Mouse (Mus musculus): ENCODE results near the gene Supv3l1.
"Not testable (repeated sequence)": the region's sequence is repeated elsewhere in the genome, so short reads cannot be mapped to it uniquely, and the experiment has no call there.

Gene Supv3l1

DNA sequence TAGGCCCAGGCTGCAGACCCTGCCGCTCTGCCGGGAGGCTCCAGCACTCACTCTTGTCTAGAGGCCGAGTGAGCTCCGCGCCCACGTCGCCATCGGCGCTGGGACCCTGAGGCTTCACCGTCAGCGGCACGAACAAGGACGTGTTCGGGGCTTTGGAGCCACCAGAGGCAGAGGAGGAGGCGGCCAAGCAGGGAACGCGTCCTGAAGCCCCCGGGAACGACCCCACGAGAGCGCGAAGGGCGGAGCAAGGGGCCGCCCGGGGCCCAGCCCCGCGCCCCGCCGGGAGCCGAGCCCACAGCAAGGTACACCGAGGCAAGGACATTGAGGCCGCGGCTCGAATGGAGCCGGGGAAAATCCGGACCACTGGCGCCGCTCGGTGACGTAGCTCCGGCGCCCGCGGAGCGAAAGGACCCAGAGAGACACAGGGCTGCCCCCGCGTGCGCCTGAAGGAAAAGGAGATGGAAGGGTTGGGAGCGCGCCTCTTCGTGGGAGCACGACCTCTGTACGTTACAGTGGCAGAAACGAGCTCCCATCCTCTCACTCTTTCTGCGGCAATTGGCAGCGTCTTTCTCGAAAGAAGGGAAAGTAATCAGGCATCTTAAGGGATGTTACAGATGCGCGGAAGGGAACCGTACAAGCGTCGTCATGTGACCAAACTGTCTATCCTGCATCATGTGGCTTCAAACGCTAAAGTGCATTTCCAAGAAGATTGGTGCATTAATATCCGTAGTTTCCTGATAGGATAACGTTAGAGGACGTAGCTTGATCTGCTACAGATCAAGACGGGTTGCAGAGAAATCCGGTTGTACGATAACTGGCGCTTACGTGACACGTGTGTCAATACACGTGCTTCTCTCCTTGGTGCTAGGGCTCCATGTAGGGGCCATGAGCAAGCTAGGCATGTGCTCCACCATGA lies at the start of gene Supv3l1, which contains the start of gene 4930507D05Rik:
TSS of gene Supv3l1 (minus strand) at position 375 of the 916 bp plus-strand sequence.
TSS of gene 4930507D05Rik (plus strand) at position 126 of the 916 bp plus-strand sequence.
- in situ Hi-C loops (cut with MboI), result no loop called here

DNA sequence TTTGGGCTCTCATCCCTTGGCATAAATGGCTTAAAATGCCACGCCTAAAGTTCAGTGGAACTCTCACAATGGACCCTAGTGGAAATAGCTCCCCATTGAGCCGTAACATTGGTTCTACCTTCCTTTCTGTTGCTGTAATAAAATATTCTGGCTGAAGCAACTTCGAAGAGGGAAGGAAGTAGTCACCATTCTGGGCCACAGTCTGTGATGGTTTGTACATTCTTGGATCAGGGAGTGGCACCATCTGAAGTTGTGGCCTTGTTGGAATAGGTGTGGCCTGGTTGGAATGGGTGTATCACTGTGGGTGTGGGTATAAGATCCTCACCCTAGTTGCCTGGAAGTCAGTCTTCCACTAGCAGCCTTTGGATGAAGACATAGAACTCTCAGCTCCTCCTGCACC lies 42.1 kb upstream of the Supv3l1 start:
- in situ Hi-C loops (cut with MboI), result not testable (repeated sequence)

DNA sequence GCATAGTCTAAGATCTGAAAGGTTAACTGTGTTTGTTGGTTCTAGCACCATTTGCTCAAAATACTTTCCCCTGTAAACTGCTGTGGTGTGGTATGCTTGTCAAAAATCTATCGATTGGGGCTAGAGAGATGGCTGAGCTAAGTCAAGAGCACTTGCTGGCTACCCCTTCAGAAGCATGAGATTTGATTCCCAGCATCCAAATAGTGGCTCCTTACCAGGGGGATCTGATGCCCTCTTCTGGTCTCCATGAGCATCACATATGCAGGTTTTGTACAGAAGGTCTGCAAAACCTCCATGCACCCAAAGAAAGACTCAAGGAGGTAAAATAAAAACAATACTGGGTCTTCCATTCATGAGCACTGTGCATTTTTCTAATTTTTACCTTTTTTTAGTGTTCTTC lies 38.7 kb upstream of the Supv3l1 start:
- in situ Hi-C loops (cut with MboI), result no loop called here

DNA sequence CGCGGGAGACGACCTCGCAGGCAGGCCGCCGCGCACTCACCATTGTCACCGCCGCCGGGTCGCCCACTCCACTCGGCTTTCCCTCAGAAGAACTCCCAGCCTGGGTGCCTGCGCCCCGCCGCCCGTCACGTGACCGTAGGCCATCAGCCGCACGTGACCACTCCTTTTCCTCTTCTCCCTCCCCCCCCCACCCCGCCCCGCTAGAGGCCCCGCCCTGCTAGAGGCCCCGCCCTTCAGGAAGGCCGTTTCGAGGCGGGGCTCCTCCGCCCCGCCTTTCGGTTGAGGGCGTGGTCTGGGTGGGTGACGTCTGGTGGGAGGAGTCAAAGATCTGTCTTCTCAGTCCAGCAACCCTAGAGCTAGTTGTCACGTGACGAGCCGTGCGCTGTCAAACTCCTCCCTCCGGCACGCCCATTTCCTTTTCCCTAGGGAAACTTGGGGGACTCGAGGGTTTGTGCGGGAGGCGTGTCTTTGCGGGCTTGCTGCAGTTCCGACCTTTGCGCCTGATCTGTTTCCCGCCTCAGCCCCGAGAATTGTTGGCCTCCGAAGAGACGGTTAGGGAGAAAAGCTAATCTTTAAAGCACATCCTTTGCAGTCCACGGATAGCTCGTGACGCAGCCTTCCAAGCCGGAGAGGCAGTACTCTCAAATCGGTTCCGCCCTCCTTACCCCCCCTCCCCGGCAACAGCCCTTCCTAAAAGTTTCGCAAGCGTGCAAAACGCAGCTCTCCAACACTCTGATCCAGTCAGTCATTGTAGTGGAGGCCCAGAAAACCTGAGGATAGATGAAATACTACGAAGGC lies 37.3 kb upstream of the Supv3l1 start, which contains the start of gene Vps26a:
TSS of gene Vps26a (minus strand) at position 188 of the 798 bp plus-strand sequence.
- in situ Hi-C loops (cut with MboI), result no loop called here

DNA sequence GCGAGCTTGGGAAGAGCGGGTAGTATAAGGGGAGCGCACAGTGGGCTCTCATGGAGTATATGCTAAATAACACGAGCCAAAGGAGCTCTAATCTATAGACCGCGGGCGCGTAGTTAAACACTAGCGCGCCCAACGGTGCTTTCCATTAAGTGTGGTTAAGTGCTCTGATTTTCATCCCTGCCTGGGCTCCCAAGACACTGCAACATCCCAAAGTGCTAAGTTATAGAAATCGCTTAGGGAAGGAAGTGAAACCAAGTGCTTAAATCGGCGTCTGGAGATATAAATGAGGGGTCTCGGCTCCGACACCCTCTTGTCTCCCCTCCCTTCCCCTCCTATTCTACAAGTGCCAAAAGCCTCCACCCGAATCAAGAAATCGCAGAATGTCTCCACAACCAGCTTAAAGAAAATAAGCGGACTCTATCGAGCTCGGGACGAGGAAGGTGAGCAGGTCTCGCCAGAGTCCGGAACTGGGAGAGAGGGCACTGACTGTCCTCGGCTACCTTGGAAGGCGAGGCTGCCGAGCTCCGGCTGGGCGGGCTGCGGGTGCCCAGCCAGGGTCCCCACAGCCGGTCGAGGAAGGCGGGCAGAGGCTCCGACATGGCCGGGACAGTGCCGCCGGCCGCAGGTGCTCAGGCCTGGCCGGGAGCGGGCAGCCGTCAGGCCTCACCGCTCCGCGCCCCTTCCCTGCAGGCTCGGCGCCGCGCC lies 36.5 kb upstream of the Supv3l1 start:
- in situ Hi-C loops (cut with MboI), result no loop called here

DNA sequence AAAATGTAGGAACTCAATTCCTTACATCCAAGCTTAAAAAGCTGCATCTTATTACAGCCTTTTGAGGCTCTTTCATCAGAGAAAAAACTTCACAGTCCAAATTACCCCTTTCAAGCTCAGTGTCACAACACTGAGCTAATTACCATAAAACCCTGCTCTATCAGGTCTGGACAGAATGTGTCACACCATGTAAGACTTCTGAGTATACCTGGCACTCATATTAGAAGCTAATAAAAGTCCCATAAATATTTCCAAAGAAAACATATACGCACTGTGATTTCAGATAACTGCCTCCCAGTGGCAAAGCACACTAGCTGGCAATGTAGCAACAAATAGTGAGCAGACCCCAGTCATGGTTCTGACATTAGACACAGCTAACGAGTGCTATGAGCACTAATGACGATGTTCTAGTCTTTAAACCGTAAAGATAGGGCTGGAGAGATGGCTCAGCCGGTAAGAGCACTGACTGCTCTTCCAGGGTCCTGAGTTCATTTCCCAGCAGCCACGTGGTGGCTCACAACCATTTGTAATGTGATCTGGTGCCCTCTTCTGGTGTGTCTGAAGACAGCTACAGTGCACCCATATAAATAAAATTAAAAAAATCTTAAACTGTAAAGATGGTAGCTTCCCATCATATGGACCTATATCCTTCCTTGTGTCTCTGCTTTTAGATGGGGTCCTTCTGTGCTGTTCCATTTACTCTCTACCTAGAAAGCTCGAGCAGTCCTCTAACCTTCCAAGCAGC lies 31.7 kb upstream of the Supv3l1 start:
- in situ Hi-C loops (cut with MboI), result no loop called here

DNA sequence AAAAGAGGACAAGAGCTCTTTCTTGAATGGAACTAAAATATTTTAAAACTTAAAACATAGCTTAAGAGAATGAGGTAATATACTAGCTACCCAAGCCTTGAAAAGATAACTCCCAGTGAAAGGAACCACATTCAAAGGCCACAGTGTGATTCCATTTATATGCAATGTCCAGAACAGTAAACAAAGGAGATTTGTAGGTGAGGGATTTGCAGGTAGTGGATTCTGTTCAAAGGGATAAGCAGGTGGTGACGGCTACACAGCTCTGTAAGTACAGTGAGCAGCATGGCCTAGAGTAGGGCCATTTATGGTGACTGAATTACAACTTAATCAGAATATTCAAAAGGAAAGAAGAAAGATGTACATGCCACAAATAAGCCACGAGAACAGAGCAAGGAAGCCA lies 27.4 kb upstream of the Supv3l1 start:
- in situ Hi-C loops (cut with MboI), result no loop called here

DNA sequence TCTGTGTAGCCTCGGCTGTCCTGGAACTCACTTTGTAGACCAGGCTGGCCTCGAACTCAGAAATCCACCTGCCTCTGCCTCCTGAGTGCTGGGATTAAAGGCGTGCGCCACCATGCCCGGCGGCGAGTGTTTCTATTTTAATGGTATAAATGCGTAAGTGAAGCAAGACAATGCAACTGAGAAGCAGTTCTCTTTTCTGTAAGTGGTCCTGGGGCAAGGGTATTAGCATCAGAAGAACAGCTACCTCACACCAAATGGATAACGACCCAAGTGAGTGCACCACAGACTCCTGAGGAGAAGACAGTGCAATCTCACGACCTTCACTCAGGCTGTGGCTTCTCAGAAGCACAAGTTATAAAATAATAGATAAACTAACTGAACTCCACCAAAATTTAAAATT lies 25.4 kb upstream of the Supv3l1 start:
- in situ Hi-C loops (cut with MboI), result no loop called here

DNA sequence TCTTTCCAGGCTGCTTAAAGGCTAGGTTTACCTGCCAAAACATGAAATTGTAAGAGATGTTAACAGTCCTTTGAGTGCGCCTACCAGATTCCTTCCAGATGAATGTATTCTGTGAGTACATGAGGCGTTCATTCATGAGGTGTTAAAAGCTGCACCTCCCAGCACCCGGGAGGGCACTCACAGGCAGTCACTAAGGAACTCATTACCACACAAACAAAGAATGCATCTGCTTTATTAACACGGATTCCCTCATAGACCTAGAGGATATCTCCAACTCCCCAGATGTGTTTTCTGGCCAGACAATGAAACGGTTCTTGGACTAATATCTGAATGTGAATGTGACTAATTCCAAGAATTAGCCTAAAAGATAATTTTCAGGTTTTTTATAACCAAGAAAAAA lies 21.6 kb upstream of the Supv3l1 start:
- in situ Hi-C loops (cut with MboI), result no loop called here

DNA sequence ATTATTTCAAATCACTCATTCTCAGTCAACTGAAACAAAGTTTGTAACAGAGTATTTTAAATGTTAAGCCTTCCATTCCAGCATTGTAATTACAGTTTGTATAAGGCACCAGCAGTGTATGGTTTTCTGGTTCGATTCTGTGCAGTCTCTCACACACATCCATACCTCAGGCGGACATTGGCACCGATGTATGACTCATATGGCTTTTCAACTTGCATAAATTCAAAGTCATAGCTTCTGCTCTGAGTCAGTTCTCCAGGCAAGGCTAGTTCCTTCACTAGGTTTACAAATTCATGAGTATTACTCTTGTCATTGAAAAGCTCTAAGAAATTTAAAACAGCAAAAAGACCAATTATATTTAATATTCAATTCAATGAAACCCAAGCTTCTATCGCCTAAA lies 20.2 kb upstream of the Supv3l1 start:
- in situ Hi-C loops (cut with MboI), result no loop called here

DNA sequence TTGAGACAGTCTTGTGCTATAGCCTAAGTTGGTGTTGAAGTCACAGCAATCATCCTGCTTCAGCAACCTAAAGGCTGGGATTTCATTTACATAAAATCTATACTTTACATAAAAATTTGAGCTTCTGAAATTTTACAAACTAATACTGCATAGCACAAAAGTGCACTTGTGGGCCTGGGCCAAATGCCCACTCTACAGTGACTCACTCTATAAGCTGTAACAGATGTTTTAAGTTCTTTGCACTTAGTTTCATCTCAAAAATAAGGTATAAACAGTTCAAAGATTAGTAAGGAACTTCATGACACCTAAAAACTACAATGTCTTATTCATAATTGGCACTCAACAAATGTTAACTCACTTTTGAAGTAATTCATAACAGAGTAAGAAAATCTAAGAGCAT lies 11.8 kb upstream of the Supv3l1 start:
- in situ Hi-C loops (cut with MboI), result no loop called here

DNA sequence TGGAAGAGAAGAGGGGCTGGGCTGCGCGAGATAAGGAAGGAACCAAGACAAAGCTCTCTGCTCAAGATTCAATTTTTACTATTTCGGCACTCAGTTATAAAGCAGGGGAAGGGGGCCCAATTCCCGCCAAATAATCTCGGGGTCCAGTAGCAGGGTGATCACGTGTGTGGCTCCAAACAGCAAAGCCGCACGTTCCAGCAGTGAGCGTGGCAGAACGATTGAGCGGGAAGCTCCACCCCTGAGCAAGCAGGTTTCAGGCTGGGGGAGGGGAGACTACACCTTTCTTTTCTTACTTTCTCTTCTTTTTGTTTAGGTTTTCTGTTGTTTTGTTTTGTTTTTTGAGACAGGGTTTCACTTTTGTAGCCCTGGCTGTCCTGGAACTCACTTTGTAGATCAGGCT lies 2.5 kb upstream of the Supv3l1 start:
- in situ Hi-C loops (cut with MboI), result not testable (repeated sequence)

DNA sequence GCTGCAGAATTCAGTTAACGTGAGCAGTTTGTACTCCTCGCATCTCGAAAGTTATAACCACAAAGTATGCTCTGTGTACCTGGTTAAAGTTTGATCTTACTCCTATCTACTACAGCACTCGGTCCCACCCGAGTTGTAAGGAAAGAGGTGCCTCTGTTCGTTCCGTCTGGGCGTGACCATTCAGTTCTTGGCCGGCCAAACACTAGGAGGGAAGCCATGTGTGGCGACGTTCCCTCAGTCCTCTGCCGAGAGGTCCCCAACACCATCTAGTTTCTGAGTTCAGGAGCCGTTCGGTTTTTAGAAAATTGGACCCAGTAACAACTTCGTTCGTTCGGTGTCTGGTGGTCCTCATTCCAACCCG lies 722 bp upstream of the Supv3l1 start:
- in situ Hi-C loops (cut with MboI), result no loop called here

DNA sequence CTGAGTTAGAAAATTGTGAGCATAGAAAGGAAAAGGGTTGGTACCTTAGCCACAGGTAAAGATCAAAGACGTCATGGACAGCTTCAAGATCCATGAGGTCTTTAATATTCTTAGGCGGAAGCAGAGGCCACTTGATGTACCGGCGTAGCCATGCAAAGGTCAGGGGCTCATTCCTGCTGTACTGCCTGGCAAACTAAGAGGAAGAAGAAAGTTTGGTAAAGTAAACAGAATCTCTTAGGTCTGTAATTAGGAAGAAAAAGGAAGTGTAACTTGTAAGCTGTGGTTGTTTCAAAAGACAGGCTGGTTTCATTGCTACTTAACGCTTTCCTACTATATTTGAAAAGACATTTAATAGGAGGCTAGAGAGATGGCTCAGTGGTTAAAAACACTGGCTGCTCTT lies 19.1 kb downstream of the Supv3l1 start:
- in situ Hi-C loops (cut with MboI), result no loop called here

DNA sequence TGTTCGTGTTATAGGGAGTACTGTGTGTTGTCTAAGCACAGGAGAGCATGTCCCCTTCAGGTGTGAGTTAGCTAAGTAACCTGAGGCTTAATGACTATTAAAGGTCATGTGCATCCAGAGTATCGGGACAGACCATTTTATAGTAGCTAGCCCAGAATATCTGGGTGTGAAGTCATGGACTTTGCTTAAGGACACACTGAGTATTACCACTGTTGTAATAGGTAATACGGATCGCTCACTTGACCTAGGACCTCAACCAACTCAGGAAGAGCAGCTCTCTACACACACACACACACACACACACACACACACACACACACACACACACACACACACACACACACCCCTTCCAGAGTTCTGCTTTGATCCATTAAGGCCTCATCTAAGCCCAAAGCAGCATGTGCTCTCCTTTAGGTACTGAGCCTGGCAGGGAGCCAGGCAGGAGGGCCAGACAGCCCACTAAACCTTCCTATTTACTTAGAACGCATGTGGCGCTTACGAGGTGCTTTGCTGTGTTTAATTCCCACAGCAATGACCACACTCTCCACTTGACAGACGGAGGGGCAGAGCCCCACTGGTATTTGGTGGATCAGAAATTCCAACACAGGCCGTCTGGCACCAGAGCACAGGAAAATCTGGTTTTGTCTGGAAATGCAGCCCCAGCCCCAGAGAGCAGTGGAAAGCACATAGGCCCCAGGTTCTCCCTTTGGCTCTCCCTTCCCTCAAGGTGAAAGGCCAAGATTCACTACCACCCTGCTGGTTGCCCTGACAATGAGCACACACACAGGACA lies 24.3 kb downstream of the Supv3l1 start:
- in situ Hi-C loops (cut with MboI), result no loop called here

DNA sequence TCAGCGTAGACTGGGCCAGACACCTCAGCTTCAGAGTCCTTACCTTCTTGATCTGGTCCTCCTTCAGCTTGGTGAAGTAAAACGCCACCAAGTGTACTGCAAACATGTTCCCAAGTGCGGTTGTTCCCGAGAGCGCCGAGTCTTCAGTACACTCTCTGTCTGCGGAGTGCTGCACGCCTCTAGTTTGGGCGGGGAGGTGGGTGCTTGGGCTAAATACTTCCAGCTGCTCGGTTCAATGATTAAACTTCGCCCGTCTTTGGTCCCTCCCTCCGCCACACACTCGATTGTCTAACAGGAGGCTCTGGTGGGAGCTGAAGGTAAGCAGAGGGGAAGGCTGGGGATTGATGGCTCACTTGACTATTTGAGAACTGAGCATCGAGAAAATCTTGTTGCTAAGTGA lies 27.3 kb downstream of the Supv3l1 start, which contains the start of gene Hkdc1:
TSS of gene Hkdc1 (minus strand) at position 237 of the 400 bp plus-strand sequence.
- in situ Hi-C loops (cut with MboI), result no loop called here

DNA sequence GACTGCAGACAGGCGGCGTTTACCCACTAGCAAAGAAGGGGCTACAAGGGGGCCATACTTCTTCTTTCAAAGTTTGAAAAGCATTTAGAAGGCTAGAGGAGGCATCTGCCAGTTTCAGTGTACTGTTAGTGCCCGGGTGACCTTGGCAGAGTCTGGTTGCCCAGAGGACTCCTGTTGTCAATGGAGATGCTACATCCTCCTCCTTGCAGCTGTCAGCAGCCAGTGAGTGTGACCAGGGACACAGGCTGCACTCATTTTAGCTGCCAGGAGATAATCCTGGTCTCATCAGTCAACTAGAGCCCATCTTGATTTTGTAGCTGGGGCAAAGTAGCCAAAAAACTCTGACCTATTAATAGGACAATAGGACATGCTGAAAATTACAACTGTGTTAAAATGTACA lies 28.4 kb downstream of the Supv3l1 start:
- in situ Hi-C loops (cut with MboI), result no loop called here

DNA sequence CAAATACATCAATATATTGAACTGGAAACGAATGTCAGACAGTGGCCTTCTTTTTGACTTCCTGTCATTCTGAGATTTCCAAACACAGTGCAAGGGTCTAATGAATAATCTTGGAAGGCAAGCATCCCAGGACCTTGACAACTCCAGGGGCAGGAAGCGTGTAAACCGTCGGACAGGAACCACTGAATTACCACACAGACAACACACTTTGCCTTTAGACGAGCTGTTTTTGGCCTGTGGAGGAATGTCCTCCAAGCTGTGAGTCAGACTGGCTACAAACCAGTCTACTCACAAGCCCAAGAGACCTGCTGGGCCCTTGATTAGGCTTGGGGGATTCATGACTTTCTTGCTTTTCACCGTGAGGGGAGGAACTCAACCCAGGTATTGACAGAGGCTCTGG lies 29.1 kb downstream of the Supv3l1 start:
- in situ Hi-C loops (cut with MboI), result no loop called here

DNA sequence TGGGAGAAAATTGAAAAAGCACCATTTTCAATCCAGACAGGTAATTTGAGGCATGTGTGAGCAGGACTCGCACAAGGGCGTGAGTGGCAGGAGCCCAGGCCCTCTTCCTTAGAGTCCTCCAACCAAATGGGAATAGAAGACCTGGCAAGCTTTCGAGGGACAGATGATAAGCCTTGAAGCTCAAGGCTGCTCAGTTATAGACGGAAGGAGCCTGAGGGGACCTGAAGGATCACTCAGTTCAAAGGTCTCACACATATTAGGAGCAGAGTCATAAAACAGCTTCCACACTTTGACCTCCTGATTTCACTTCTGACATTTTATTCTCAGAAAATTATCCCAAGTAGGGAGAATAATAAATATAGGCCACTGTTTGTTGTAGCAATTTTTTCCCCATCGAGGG lies 30.1 kb downstream of the Supv3l1 start:
- in situ Hi-C loops (cut with MboI), result no loop called here

DNA sequence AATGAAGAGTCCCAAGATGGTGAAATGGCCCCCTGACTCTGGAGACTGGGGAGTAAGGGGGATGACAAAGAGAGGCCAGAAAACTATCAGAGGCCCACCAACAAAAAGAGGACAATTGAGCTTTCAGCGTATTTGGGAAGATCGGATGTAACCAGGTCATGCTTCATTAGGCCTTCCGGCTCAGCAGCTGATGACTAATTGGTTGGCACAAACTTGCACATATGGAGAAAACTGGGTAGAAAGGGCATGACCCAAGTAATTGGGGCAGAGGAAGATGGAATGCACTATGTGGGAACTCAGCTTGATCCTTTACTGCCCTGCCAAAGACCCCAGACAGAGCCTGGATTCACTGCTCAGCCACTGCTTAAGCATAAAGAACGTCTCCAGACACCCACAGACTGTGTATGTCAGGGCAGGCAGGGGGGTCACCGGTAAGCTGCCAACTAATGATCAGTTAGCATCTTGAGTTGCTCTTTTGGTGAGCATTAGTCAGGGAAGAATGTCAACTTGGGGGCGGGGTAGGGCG lies 30.6 kb downstream of the Supv3l1 start:
- in situ Hi-C loops (cut with MboI), result no loop called here
